Mouse (Mus musculus): ENCODE results near the gene Hs6st3. TPM values are rescaled to one million over a fixed set of nuclear protein-coding genes. Genes with fewer than 3 reads are reported as not detected.

Gene Hs6st3
- polyA plus RNA-seq, 1 experiment from 2014 or later = 1.0 TPM

DNA sequence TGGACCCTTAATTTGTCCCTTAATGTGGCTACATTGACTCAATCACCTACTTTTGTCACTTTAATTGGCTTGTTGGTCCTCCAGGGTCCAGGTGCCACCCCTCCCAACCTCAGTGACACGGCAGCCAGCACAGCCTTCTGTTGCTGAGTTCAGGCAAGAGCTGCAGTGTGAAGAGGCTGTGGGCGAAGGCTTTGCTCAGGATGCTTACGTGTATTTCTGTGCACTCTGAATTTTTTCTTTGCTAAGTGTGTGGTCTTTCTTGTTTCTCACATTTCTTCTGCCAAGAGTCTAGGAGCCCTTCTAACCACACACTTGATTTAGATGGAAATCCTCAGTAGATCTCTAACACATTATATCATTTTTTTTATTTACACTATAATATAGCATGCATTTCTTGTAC lies 168.3 kb downstream of the Hs6st3 start:
- ChIA-PET CTCF (no interaction called here), POLR2A (no interaction called here)
- ATAC-seq (no peak), DNase-seq (ENCODE audit: low read depth, low spot score) (no peak)
- in situ Hi-C loops (cut with MboI; ENCODE audit: low pct_unique_long_range_greater_than_20kb) = no loop called here
- H3K27me3 ChIP-seq = no peaks in the 10 kb centered on the region
- TF ChIP-seq CTCF (IDR thresholded peaks at IDR 0.05) = no peak

DNA sequence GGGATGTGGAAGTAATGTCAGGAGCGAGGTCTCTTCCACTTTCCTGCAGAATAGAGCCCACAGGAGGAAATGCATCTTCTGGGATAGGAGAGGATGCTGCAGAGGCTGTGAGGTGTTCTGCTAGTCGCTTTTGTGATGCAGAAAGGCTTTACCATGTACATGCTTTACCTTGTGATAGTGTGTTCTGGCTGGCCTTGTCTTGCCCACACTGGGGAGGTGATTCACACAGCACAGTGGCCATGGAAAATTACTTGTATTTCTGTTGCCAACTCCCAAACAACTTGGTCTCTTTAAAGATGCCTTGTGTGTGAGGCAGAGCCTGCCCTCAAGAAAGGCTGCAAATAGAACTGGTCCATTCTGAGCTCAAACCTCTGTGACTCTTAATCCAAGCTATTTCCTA lies 180.2 kb downstream of the Hs6st3 start:
- CTCF ChIA-PET = interaction anchor here (0.8 to 1.5 kb wide), 2 partner anchors 11 to 27 kb away, joined by 3 to 4 read pairs; no protein-coding TSS in a partner anchor
- no peak for TF ChIP-seq CTCF (IDR thresholded peaks at IDR 0.05)
- DNase-seq (ENCODE audit: low read depth, low spot score) (no peak), ATAC-seq (no peak)
- in situ Hi-C loops (cut with MboI; ENCODE audit: low pct_unique_long_range_greater_than_20kb) = no loop called here
- POLR2A ChIA-PET = no interaction called here
- H3K27me3 ChIP-seq = peaks cover 1% of the 10 kb centered on the region

DNA sequence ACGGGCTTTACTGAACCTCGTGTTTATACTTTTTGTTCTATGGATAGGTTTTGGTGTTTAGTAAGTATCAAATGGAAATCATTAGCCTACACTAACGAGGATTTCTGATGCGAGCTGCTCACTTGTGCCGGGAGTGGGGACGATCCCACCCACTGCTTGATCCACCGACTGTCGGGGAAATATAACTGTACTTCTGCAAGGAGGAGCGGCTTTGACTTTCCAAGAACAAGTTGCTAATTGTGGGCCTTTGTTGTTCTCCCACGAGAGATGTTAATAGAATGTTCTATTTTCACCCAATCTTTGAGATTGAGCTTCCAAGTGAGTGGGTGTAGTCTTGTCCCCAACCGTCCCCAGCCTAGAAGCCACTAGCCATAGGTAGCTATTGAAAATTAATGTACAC lies 209.1 kb downstream of the Hs6st3 start:
- no peak for TF ChIP-seq CTCF (IDR thresholded peaks at IDR 0.05)
- no peak for DNase-seq (ENCODE audit: low read depth, low spot score)

DNA sequence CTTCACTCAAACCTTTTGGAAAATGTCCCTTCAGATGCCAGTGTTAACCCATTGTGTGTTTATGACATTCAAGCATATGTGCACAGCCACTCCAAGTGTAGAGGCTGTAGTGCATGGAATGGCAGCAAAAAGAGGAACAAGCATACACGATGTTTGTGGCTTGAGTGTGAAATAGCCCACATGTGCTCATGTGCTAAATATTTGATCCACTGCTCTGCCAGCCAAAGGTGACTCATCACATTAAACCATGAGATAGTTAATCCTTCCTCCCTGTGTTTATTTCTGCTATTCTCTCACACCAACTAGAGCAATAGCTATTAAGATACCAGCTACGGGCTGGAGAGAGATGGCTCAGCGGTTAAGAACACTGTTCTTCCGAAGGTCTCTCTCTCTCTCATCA lies 223.3 kb downstream of the Hs6st3 start:
- ChIA-PET POLR2A (no interaction called here), CTCF (interaction anchor here (1.0 kb wide), 1 partner anchor 10 kb away, joined by 4 read pairs; no protein-coding TSS in a partner anchor)
- H3K27me3 ChIP-seq = peaks cover 5% of the 10 kb centered on the region
- peak; percentile 89 for ATAC-seq
- no peak for TF ChIP-seq CTCF (IDR thresholded peaks at IDR 0.05)
- in situ Hi-C loops (cut with MboI; ENCODE audit: low pct_unique_long_range_greater_than_20kb) = no loop called here
- DNase-seq (ENCODE audit: low read depth, low spot score) = peak; percentile 50

More for the DNA sequence above, 209.1 kb downstream of the Hs6st3 start:
- in situ Hi-C loops (cut with MboI; ENCODE audit: low pct_unique_long_range_greater_than_20kb) = no loop called here
- CTCF ChIA-PET = interaction anchor here (0.9 kb wide), 1 partner anchor 9 kb away, joined by 3 read pairs; no protein-coding TSS in a partner anchor
- POLR2A ChIA-PET = no interaction called here
- H3K27me3 ChIP-seq = peaks cover 11% of the 10 kb centered on the region
- ATAC-seq = no peak

DNA sequence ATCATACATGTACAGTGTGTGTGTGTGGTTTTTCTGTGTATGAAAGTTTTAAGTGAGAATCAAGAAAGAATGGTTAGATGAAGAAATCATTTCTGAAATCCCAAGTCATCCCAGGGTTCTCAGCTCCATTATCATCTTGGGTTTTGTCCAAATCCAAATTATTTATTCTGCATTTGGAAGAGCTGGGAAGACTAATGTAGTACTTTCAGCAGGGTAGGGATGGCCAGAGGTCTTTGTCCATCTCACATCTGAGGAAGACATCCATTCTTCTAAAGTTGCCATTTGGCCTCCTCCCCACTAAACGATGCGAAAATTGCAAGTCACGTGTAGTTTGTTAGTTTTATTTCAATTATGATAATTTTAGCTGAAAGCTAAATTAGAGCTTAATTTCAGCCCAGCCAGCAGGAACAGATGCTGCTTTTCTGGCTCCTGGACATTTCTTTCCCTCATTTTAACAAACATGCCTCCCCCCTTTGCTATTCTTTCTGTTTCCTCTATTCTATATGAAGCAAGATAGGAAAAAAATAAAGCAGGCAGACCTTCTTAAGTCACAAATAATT lies 229.8 kb downstream of the Hs6st3 start:
- DNase-seq (ENCODE audit: low read depth, low spot score) (no peak), ATAC-seq (no peak)
- POLR2A ChIA-PET = no interaction called here
- TF ChIP-seq CTCF (IDR thresholded peaks at IDR 0.05) = no peak
- in situ Hi-C loops (cut with MboI; ENCODE audit: low pct_unique_long_range_greater_than_20kb) = no loop called here
- CTCF ChIA-PET = interaction anchor here (0.8 kb wide), 1 partner anchor 38 kb away, joined by 3 read pairs; no protein-coding TSS in a partner anchor
- peaks cover 9% of the 10 kb centered on the region for H3K27me3 ChIP-seq

DNA sequence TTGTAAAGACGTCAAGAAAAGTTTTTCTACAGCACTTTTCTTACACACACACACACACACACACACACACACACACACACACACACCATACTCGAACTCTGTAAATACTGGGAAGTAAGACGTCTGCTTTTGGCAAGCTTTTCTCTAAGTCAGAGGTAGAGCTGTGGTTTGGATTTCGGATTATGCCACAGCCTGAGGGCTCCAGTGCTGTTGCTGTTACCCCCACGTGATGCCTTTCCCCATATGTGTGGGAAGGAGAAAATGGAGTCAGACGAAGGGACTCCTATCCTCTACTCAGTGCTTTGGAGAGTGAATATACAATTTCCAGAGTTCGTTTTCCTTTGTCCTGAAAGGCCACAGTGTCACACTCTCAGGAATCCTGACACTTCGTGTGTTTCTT lies 231.1 kb downstream of the Hs6st3 start:
- ATAC-seq (no peak), DNase-seq (ENCODE audit: low read depth, low spot score) (no peak)
- ChIA-PET POLR2A (no interaction called here), CTCF (no interaction called here)
- no peak for TF ChIP-seq CTCF (IDR thresholded peaks at IDR 0.05)
- in situ Hi-C loops (cut with MboI; ENCODE audit: low pct_unique_long_range_greater_than_20kb) = no loop called here
- peaks cover 9% of the 10 kb centered on the region for H3K27me3 ChIP-seq

DNA sequence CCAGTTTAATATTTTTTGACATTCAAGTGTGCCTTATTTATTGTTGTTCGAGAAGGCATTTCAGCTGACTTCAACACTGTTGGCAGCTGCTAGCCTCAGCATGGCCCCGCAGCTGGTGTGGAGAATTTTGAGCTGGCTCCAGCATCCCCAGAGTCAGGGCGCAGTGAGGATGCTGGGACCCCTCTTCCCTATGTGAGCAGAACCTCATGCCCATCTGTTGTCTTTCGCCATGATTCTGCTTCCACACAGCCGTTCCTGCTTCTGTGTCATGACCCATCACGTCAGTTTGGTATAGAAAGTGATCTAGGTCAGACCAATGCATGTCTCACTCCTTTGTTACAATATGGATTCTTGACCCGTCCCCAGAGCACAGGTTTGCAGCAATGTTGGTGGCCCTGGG lies 231.9 kb downstream of the Hs6st3 start:
- in situ Hi-C loops (cut with MboI; ENCODE audit: low pct_unique_long_range_greater_than_20kb) = no loop called here
- ATAC-seq (no peak), DNase-seq (ENCODE audit: low read depth, low spot score) (no peak)
- TF ChIP-seq CTCF (IDR thresholded peaks at IDR 0.05) = no peak
- ChIA-PET CTCF (no interaction called here), POLR2A (no interaction called here)
- peaks cover 9% of the 10 kb centered on the region for H3K27me3 ChIP-seq

DNA sequence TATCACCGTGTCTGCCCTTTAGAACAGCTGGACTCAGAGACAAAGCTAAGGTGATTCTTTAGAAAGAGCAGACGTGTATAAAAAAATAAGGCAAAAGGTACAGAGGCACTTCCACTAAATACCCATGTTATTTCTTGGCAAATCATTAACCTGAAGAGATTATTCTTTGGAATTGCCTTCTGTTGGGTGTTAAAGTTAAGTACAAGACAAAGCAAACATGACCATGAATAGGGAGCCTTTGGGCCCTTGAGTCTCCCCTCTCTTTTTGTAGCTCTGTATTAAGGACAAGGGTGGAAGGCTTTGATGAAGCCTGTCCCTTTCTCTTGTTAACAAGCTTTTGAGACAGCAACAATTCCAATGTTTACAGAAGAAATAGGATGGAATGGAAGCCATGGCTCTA lies 241.2 kb downstream of the Hs6st3 start:
- ChIA-PET POLR2A (no interaction called here), CTCF (no interaction called here)
- DNase-seq (ENCODE audit: low read depth, low spot score) (no peak), ATAC-seq (no peak)
- in situ Hi-C loops (cut with MboI; ENCODE audit: low pct_unique_long_range_greater_than_20kb) = no loop called here
- TF ChIP-seq CTCF (IDR thresholded peaks at IDR 0.05) = no peak
- no peaks in the 10 kb centered on the region for H3K27me3 ChIP-seq

DNA sequence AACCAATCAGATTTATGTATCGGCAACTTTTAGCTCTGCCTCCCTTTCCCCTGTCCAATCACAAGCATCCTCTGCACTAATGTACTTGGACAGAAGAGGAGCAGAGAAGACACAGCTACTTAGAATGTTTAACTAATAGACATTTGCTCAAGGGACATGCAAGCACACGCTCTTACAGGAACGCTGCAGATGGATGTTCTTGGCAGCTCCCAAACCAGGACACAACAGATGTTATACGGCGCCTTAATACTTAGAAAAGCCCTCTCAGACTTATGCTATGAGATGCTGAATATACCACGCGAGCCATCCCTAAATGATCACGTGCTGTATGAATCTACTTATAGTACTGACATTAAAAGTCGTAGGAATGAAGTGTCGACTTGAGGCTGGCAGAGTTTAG lies 263.5 kb downstream of the Hs6st3 start:
- ChIA-PET POLR2A (no interaction called here), CTCF (no interaction called here)
- H3K27me3 ChIP-seq = no peaks in the 10 kb centered on the region
- no peak for DNase-seq (ENCODE audit: low read depth, low spot score)
- ATAC-seq = no peak
- in situ Hi-C loops (cut with MboI; ENCODE audit: low pct_unique_long_range_greater_than_20kb) = no loop called here
- no peak for TF ChIP-seq CTCF (IDR thresholded peaks at IDR 0.05)

DNA sequence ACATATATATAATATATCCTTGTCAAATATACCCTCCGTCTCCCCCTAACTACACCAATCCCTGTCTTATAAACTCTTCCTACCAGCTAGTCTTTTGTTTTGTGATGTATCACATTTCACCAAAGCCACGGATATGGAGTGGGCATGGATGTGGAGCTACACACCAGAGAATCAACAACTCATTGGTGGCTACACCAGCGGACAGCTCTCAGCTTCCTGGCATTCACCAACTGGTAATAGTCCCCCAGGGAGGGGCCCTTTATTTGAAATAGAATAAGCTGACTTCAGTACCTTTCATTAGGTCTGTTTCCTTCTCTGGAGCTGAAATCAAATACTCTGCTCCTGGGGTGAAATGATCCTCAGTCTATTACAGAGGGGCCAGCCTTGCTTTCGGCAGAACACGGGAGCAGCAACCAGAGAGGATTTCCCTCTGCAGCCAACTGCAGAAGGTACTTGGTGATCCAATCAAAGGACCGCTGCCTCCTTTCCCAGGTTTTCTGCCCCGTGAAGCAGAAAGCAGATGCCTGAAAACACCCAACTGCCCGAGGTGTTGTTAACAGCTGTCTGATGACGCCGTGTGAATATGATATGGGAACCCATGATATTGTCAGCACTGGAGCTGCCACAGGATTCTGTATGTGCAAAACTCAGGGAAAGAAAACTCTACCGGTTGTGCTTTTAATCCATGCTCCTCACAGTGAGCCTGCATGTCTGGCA lies 271.4 kb downstream of the Hs6st3 start:
- no peak for ATAC-seq
- TF ChIP-seq CTCF (IDR thresholded peaks at IDR 0.05) = no peak
- POLR2A ChIA-PET = no interaction called here
- peaks cover 3% of the 10 kb centered on the region for H3K27me3 ChIP-seq
- CTCF ChIA-PET = no interaction called here
- DNase-seq (ENCODE audit: low read depth, low spot score) = no peak
- in situ Hi-C loops (cut with MboI; ENCODE audit: low pct_unique_long_range_greater_than_20kb) = no loop called here

DNA sequence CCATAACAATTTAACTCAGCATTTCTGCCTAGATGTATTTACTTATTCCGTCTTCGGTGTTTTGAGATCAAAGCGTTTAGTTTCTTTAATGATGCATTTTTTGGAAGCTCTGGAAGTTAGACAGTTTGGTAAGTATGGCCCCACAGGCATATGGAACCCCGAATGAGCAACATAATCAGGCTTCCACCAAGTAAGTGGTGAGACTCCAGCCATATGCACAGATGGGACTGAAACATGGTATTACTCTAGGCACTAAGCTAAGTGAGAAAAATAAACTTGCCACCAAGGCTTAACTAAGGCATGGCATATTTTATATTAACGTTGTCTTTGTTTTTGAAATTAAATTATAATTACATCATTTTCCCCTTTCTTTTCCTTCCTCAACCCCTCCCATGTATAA lies 284.8 kb downstream of the Hs6st3 start:
- in situ Hi-C loops (cut with MboI; ENCODE audit: low pct_unique_long_range_greater_than_20kb) = no loop called here
- TF ChIP-seq CTCF (IDR thresholded peaks at IDR 0.05) = no peak
- ChIA-PET CTCF (no interaction called here), POLR2A (no interaction called here)
- no peak for DNase-seq (ENCODE audit: low read depth, low spot score)
- ATAC-seq = no peak
- no peaks in the 10 kb centered on the region for H3K27me3 ChIP-seq

DNA sequence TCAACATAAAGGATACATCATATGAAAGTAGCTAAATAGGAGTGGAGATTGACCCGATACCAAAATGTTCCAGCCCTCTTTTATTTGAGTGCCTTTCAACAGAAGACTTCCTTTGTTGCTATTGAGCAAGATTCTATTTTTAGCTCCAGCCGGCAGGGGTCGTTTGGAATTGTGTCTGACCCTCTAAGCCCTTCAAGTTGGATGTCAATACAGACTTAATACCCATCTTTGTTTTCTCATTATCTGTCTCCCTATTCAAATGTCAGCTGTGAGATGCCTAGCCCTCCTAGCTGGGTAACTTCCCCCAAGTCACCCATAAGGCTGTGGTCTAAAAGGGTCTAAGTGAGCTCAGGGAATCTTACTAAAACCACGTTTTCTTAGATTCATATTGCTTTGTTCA lies 312.3 kb downstream of the Hs6st3 start:
- in situ Hi-C loops (cut with MboI; ENCODE audit: low pct_unique_long_range_greater_than_20kb) = no loop called here
- ChIA-PET CTCF (no interaction called here), POLR2A (no interaction called here)
- TF ChIP-seq CTCF (IDR thresholded peaks at IDR 0.05) = no peak
- H3K27me3 ChIP-seq = peaks cover 5% of the 10 kb centered on the region
- DNase-seq (ENCODE audit: low read depth, low spot score) (no peak), ATAC-seq (no peak)
